Mouse (Mus musculus): ENCODE data around the gene Tnk1. TPM values are rescaled to one million over a fixed set of nuclear protein-coding genes. Genes with fewer than 3 reads are reported as not detected.

Tnk1 gene
- polyA plus RNA-seq, 1 experiment from 2014 or later: 0.69 TPM

DNA sequence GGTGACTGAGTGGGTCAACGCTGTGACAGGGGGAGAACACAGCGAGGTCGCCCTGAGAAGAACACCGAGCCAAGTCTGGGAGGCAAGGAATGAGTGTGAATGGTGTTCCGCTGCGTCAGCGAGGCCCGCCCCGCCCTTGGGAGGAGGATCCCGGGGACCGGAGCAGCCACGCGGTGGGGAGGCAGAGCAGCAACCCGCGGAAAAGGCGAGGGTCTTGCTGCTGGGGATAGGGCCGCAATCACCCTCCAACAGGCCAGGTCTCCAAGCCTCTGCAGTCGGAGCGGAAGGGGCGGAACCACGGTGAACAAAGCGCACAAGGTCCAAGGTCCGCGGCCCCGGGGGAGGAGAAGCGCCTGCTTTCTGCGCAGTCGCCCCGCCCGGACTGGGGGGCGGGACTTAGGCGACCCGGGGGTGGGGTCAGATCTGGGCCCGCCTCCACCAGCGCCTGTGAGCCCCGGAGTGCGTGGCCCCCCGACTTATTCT, 12.3 kb downstream of the Tnk1 start, which contains the start of gene Plscr3:
TSS of gene Plscr3 (plus strand) at position 179 of the 483 bp plus-strand sequence.
- Histone ChIP-seq H3K4me2 (ENCODE audit: low read depth, low read length) (peak within 1 kb of the TSS; percentile 92), H3K4me3 (ENCODE audit: low read depth, low read length) (peak within 1 kb of the TSS; percentile 89), H3K27me3 (ENCODE audit: insufficient read depth, low read length) (no peaks in the 10 kb centered on the region), H3K9me3 (ENCODE audit: low read length) (no peaks in the 10 kb centered on the region), H3K9ac (replicated peaks) (peak within 1 kb of the TSS; percentile 92), H3K4me1 (ENCODE audit: insufficient read depth) (peaks cover 51% of the 10 kb centered on the region), H3K36me3 (replicated peaks; ENCODE audit: insufficient read depth, low read length) (peaks cover 25% of the 10 kb centered on the region), H3K27ac (ENCODE audit: low read depth) (peak within 1 kb of the TSS; percentile 97)
- TF ChIP-seq CTCF (IDR thresholded peaks at IDR 0.05; ENCODE audit: low read depth): no peak
- 0 out of 2 replicates have a peak, but pooled peaks have one; percentile 45 for TF ChIP-seq EP300 (IDR thresholded peaks at IDR 0.05; ENCODE audit: low read depth)
- WGBS (ENCODE audit: insufficient replicate concordance): under 1% methylated on average over 38 of the region's 38 CpGs
- DNase-seq (peak; percentile 95), ATAC-seq (peak; percentile 92)

GRCm38 (mm10) chr11:69838714-69839104, 19.8 kb downstream of the Tnk1 start:
- DNase-seq: no peak
- Histone ChIP-seq H3K9ac (replicated peaks) (peak overlapping the region; percentile 79), H3K4me2 (ENCODE audit: low read depth, low read length) (peak overlapping the region; percentile 99), H3K27ac (ENCODE audit: low read depth) (peak overlapping the region; percentile 93), H3K36me3 (replicated peaks; ENCODE audit: insufficient read depth, low read length) (0 out of 2 replicates have a peak, but pooled peaks cover 2% of the 10 kb centered on the region), H3K4me3 (ENCODE audit: low read depth, low read length) (peak overlapping the region; percentile 71), H3K9me3 (ENCODE audit: low read length) (no peaks in the 10 kb centered on the region), H3K4me1 (ENCODE audit: insufficient read depth) (peaks cover 49% of the 10 kb centered on the region), H3K27me3 (ENCODE audit: insufficient read depth, low read length) (peaks cover 34% of the 10 kb centered on the region)
- TF ChIP-seq CTCF (IDR thresholded peaks at IDR 0.05; ENCODE audit: low read depth) (no peak), EP300 (IDR thresholded peaks at IDR 0.05; ENCODE audit: low read depth) (no peak)
- ATAC-seq: 0 out of 2 replicates have a peak, but pooled peaks have one; percentile 4
- WGBS (ENCODE audit: insufficient replicate concordance): under 1% methylated on average over 7 of the region's 7 CpGs

- H3K27ac ChIP-seq (ENCODE audit: low read depth): peak within 1 kb of the TSS; percentile 93
- under 1% methylated on average over 34 of the region's 34 CpGs for whole genome bisulfite sequencing (ENCODE audit: insufficient replicate concordance)
- TF ChIP-seq CTCF (IDR thresholded peaks at IDR 0.05; ENCODE audit: low read depth) (no peak), EP300 (IDR thresholded peaks at IDR 0.05; ENCODE audit: low read depth) (peak; percentile 74; the same call in 1 of the 2 replicates)
- H3K27me3 ChIP-seq (ENCODE audit: insufficient read depth, low read length): peaks cover 39% of the 10 kb centered on the region
- ATAC-seq (peak; percentile 92), DNase-seq (peak; percentile 95)
- peak within 1 kb of the TSS; percentile 71 for H3K4me3 ChIP-seq (ENCODE audit: low read depth, low read length)
- peak within 1 kb of the TSS; percentile 79 for H3K9ac ChIP-seq (replicated peaks)
- 0 out of 2 replicates have a peak, but pooled peaks cover 2% of the 10 kb centered on the region for H3K36me3 ChIP-seq (replicated peaks; ENCODE audit: insufficient read depth, low read length)
- H3K4me1 ChIP-seq (ENCODE audit: insufficient read depth): peaks cover 51% of the 10 kb centered on the region
- H3K9me3 ChIP-seq (ENCODE audit: low read length): no peaks in the 10 kb centered on the region
- H3K4me2 ChIP-seq (ENCODE audit: low read depth, low read length): peak within 1 kb of the TSS; percentile 99
These were observed 20.4 kb downstream of the Tnk1 start, which contains the start of gene Tmem256 for GRCm38 (mm10) chr11:69837952-69838713. Tmem256 (plus strand) TSS chr11:69838514.

GRCm38 (mm10) chr11:69837604-69837951, 21.0 kb downstream of the Tnk1 start, which contains the start of gene Nlgn2:
Nlgn2 (minus strand) TSS chr11:69837784.
- 0% methylated on average over 12 of the region's 32 CpGs for WGBS (ENCODE audit: insufficient replicate concordance)
- TF ChIP-seq CTCF (IDR thresholded peaks at IDR 0.05; ENCODE audit: low read depth): peak; percentile 22; the same call in 1 of the 2 replicates
- no peak for TF ChIP-seq EP300 (IDR thresholded peaks at IDR 0.05; ENCODE audit: low read depth)
- DNase-seq (no peak), ATAC-seq (peak; percentile 27)
- Histone ChIP-seq H3K4me3 (ENCODE audit: low read depth, low read length) (peak within 1 kb of the TSS; percentile 71), H3K9ac (replicated peaks) (peak within 1 kb of the TSS; percentile 79), H3K36me3 (replicated peaks; ENCODE audit: insufficient read depth, low read length) (0 out of 2 replicates have a peak, but pooled peaks cover 4% of the 10 kb centered on the region), H3K27ac (ENCODE audit: low read depth) (peak within 1 kb of the TSS; percentile 93), H3K4me2 (ENCODE audit: low read depth, low read length) (peak within 1 kb of the TSS; percentile 99), H3K27me3 (ENCODE audit: insufficient read depth, low read length) (peaks cover 39% of the 10 kb centered on the region), H3K9me3 (ENCODE audit: low read length) (no peaks in the 10 kb centered on the region), H3K4me1 (ENCODE audit: insufficient read depth) (peaks cover 46% of the 10 kb centered on the region)

GRCm38 (mm10) chr11:69836703-69837576, 21.6 kb downstream of the Tnk1 start:
- Histone ChIP-seq H3K4me3 (ENCODE audit: low read depth, low read length) (peak overlapping the region; percentile 71), H3K36me3 (replicated peaks; ENCODE audit: insufficient read depth, low read length) (0 out of 2 replicates have a peak, but pooled peaks cover 4% of the 10 kb centered on the region), H3K27me3 (ENCODE audit: insufficient read depth, low read length) (peaks cover 39% of the 10 kb centered on the region), H3K27ac (ENCODE audit: low read depth) (0 out of 2 replicates have a peak overlapping the region, but pooled peaks have one; percentile 12), H3K9me3 (ENCODE audit: low read length) (no peaks in the 10 kb centered on the region), H3K9ac (replicated peaks) (peak overlapping the region; percentile 66), H3K4me1 (ENCODE audit: insufficient read depth) (peaks cover 46% of the 10 kb centered on the region), H3K4me2 (ENCODE audit: low read depth, low read length) (peak overlapping the region; percentile 99)
- DNase-seq (no peak), ATAC-seq (no peak)
- TF ChIP-seq EP300 (IDR thresholded peaks at IDR 0.05; ENCODE audit: low read depth) (no peak), CTCF (IDR thresholded peaks at IDR 0.05; ENCODE audit: low read depth) (no peak)
- WGBS (ENCODE audit: insufficient replicate concordance): 3% methylated on average over 38 of the region's 52 CpGs

Measured in liver, postnatal 0 days (tissue).